In genomic region chr7:63796001-63796632, GRCm38 (mm10) we compare ENCODE assay signal across 12 mouse cellular contexts.
DNase-seq lines count a peak whose midpoint lies in the region; ATAC-seq and TF ChIP-seq lines count a peak whose summit lies in the region.
"Had no signal": no experiment of that assay in that cellular context is flagged by ENCODE, and none has a peak within 500 bp of the region (broad histone marks: within the 10 kb centered on the region; RNA-seq: fewer than 3 reads in every experiment).

No protein-coding gene starts in this region.

- no peak overlapping the region for H3K9ac ChIP-seq in forebrain, postnatal 0 days
- H3K9ac ChIP-seq: limb, embryonic 13.5 days; stomach, embryonic 15.5 days had no signal

- no peak for TF ChIP-seq CTCF in left cerebral cortex, adult 2 months (IDR thresholded peaks at IDR 0.05)
- no peak for TF ChIP-seq CTCF in forebrain, postnatal 0 days (IDR thresholded peaks at IDR 0.05; ENCODE audit: low read depth)

- H3K4me2 ChIP-seq in forebrain, postnatal 0 days (ENCODE audit: low read depth) = no peak overlapping the region
- H3K4me2 ChIP-seq: limb, embryonic 13.5 days; stomach, embryonic 15.5 days had no signal

- H3K4me1 ChIP-seq in forebrain, postnatal 0 days (ENCODE audit: insufficient read depth) = no peaks in the 10 kb centered on the region

- no peak overlapping the region for H3K4me3 ChIP-seq in left cerebral cortex, adult 2 months
- H3K4me3 ChIP-seq in forebrain, postnatal 0 days (ENCODE audit: low read depth, low read length) = no peak overlapping the region
- H3K4me3 ChIP-seq: limb, embryonic 13.5 days; stomach, embryonic 15.5 days had no signal

- no peaks in the 10 kb centered on the region for H3K36me3 ChIP-seq in forebrain, postnatal 0 days (ENCODE audit: insufficient read depth)
- H3K36me3 ChIP-seq: limb, embryonic 13.5 days; stomach, embryonic 15.5 days had no signal

- 5% methylated on average over 8 of the region's 8 CpGs for WGBS in forebrain, postnatal 0 days

- intact Hi-C loops in left cerebral cortex, postnatal 4 days (cut with DNase I) = no loop called here
- intact Hi-C loops in left cerebral cortex, adult 2 months (cut with DNase I) = no loop called here

- DNase-seq in left cerebral cortex, postnatal 4 days = peak; percentile 83
- no peak for DNase-seq in left cerebral cortex, adult 2 months (ENCODE audit: extremely low spot score in 1 of 2, low spot score in 2 of 2)
- peak; percentile 70 to 77 for DNase-seq in cerebellum, postnatal 25 days
- DNase-seq in forebrain, postnatal 0 days = peak; percentile 43
- DNase-seq in retina, embryonic 14.5 days (ENCODE audit: low spot score) = peak; percentile 55
- no peak for DNase-seq in ovary, postnatal 10 days (ENCODE audit: low spot score)
- no peak for DNase-seq in spleen, postnatal 36 days (ENCODE audit: low spot score in 2 of 2)
- no peak for DNase-seq in urinary bladder, adult 2 months (ENCODE audit: low spot score)
- DNase-seq: lung, postnatal 14 days had no signal

- H3K9me3 ChIP-seq in forebrain, postnatal 0 days (ENCODE audit: low read length) = no peaks in the 10 kb centered on the region
- H3K9me3 ChIP-seq: limb, embryonic 13.5 days; stomach, embryonic 15.5 days had no signal

- no peaks in the 10 kb centered on the region for H3K27me3 ChIP-seq in forebrain, postnatal 0 days (ENCODE audit: insufficient read depth, low read length)
- H3K27me3 ChIP-seq: limb, embryonic 13.5 days; stomach, embryonic 15.5 days had no signal

- no peak overlapping the region for H3K27ac ChIP-seq in left cerebral cortex, adult 2 months
- H3K27ac ChIP-seq in forebrain, postnatal 0 days (ENCODE audit: low read depth, low read length) = no peak overlapping the region
- H3K27ac ChIP-seq: kidney, postnatal 0 days; limb, embryonic 13.5 days; stomach, embryonic 15.5 days had no signal

- ATAC-seq in forebrain, postnatal 0 days = peak; percentile 82

Comparison
In these comparisons a context has a peak if more than half of its experiments do, and no peak if none do; other contexts are left out.
1. DNase-seq: peak in left cerebral cortex, postnatal 4 days (single experiment), cerebellum, postnatal 25 days (2 of 2), forebrain, postnatal 0 days (single experiment) and retina, embryonic 14.5 days (single experiment); none in left cerebral cortex, adult 2 months (0 of 2), ovary, postnatal 10 days (single experiment), spleen, postnatal 36 days (0 of 2) and urinary bladder, adult 2 months (single experiment).